Mouse (Mus musculus) kidney, adult 2 months (tissue): ENCODE measurements at regions not wholly inside any gene's neighbourhood (a gene's known extent, or its start where the extent isn't known, plus 50 kb on each side); places are given as distances from the start of the nearest gene placed in this dataset.

Experiments
- DNase-seq: peaks from one replicate; pipeline ENCODE4 v3.0.0; 2021
- H3K27ac ChIP-seq: fragments of 200-500 bp; 2 replicates; pipeline ENCODE4 v1.5.1; 2012; ENCODE audit warnings: low read depth, low read length, control low read depth, inconsistent platforms; ENCODE audit not compliant: insufficient read depth
- H3K27me3 ChIP-seq: fragments of 200-500 bp; replicated peaks from 2 replicates; pipeline ENCODE4 v1.6.1; 2012; ENCODE audit warnings: mild to moderate bottlenecking, moderate library complexity, low read length, inconsistent platforms; ENCODE audit not compliant: control insufficient read depth, insufficient read depth
- H3K36me3 ChIP-seq: fragments of 200-500 bp; 2 replicates; pipeline ENCODE4 v1.6.1; 2012; ENCODE audit warnings: mild to moderate bottlenecking, moderate library complexity, low read length, inconsistent platforms; ENCODE audit not compliant: control insufficient read depth, insufficient read depth
- H3K4me1 ChIP-seq: fragments of 200-500 bp; 2 replicates; pipeline ENCODE4 v1.6.1; 2011; ENCODE audit warnings: low read length; ENCODE audit not compliant: control insufficient read depth, insufficient read depth
- H3K4me3 ChIP-seq: fragments of 200-500 bp; 2 replicates; pipeline ENCODE4 v1.5.1; 2011; ENCODE audit warnings: mild to moderate bottlenecking, low read depth, low read length, control low read depth; ENCODE audit not compliant: insufficient read depth
- CTCF ChIP-seq: fragments of 200-500 bp; conservative IDR thresholded peaks from 2 replicates; pipeline ENCODE4 v1.5.1; 2011; ENCODE audit warnings: low read depth, mild to moderate bottlenecking, control low read depth, low read length, moderate library complexity, mixed read lengths; ENCODE audit not compliant: insufficient read depth, insufficient read length
- POLR2A ChIP-seq: fragments of 200-500 bp; IDR thresholded peaks from one replicate; pipeline ENCODE4 v1.6.1; 2011; ENCODE audit warnings: low read depth, low read length, control low read depth
- WGBS: fragments of 180-500 bp; shearing (Covaris S2); methylation state at CpG from one replicate; pipeline ENCODE4 v1.1.7; 2018; 5-methylcytosine and 5-hydroxymethylcytosine counted together

- Histone ChIP-seq H3K4me3 (no peak overlapping the region), H3K27ac (no peak overlapping the region), H3K27me3 (no peaks in the 10 kb centered on the region), H3K4me1 (no peaks in the 10 kb centered on the region), H3K36me3 (no peaks in the 10 kb centered on the region)
- 47% methylated on average over 2 of the region's 2 CpGs for WGBS
- DNase-seq = no peak
- no peak for TF ChIP-seq CTCF
- TF ChIP-seq POLR2A = no peak
These were observed 163.0 kb downstream of the Gpr165 start for GRCm38 (mm10) chrX:96876239-96876638.

GRCm38 (mm10) chrX:96878721-96879120, 165.5 kb downstream of the Gpr165 start:
- H3K4me1 ChIP-seq = no peaks in the 10 kb centered on the region
- no peak overlapping the region for H3K4me3 ChIP-seq
- DNase-seq = no peak
- H3K27me3 ChIP-seq = no peaks in the 10 kb centered on the region
- TF ChIP-seq POLR2A (no peak), CTCF (0 out of 2 replicates have a peak, but pooled peaks have one; percentile 15)
- H3K36me3 ChIP-seq = no peaks in the 10 kb centered on the region
- H3K27ac ChIP-seq = no peak overlapping the region

- Histone ChIP-seq H3K27me3 (no peaks in the 10 kb centered on the region), H3K4me1 (no peaks in the 10 kb centered on the region), H3K36me3 (no peaks in the 10 kb centered on the region), H3K27ac (no peak overlapping the region), H3K4me3 (no peak overlapping the region)
- TF ChIP-seq CTCF (no peak), POLR2A (no peak)
- 63% methylated on average over 2 of the region's 2 CpGs for WGBS
- DNase-seq = no peak
These were observed 165.9 kb downstream of the Gpr165 start for GRCm38 (mm10) chrX:96879154-96879553.

- H3K27ac ChIP-seq = no peak overlapping the region
- no peaks in the 10 kb centered on the region for H3K36me3 ChIP-seq
- no peaks in the 10 kb centered on the region for H3K4me1 ChIP-seq
- no peak overlapping the region for H3K4me3 ChIP-seq
- WGBS = 7% methylated on average over 3 of the region's 3 CpGs
- no peaks in the 10 kb centered on the region for H3K27me3 ChIP-seq
- DNase-seq = peak; percentile 0
- TF ChIP-seq CTCF = no peak
- no peak for TF ChIP-seq POLR2A
These were observed 171.8 kb upstream of the Pgr15l start for GRCm38 (mm10) chrX:96900636-96901035.
